Mouse (Mus musculus) embryonic fibroblast, embryonic 13.5 days (primary cell): ENCODE results near the gene Rbbp6.

Source experiments
- CTCF ChIP-seq: IDR thresholded peaks from 2 replicates; pipeline ENCODE4 v1.5.1; 2011; ENCODE audit warnings: mild to moderate bottlenecking, control low read depth, low read length, moderate library complexity, borderline replicate concordance; ENCODE audit not compliant: insufficient read depth
- POLR2A ChIP-seq: IDR thresholded peaks from 2 replicates; pipeline ENCODE4 v1.6.1; 2011; ENCODE audit warnings: low read depth, mild to moderate bottlenecking, control low read depth, low read length, moderate library complexity

DNA sequence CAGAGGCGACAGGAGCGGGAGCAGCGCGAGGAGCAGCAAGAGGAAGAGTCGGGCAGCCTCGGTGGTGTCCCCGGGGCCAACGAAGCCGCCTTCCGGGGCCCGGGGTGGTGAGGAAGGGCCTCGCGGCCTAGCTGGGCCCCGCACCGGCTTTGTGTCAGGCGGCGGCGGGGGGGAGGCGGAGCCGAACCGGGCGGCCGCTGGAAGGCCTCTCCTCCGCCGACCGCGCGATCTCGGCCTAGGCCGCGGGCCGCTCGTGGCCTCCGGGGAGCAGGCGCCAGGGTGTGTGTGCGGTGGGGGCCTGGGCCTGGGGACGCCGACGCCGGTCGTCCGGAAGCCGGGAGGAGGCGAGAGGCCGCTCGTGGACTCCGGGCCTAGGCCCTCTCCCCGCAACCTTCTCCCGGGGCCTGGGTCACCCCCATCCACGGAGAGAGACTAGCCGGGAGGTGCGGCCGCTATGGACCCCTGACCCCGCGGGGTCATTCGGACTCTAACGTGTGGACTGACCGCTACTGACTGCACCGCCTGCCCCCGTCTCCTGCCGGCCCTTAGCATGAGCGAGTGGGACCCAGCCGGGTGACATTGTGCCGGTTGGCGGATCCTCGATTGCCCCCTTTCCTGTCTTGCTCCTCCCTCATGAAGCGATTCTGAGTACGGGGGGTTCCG lies 4.8 kb downstream of the Rbbp6 start:
- TF ChIP-seq POLR2A (no peak), CTCF (no peak)
